Mouse (Mus musculus) cortical plate, adult 2 months (tissue): Measurements from ENCODE around the gene Olfm1.
A peak's percentile ranks its signal among the peaks of the same experiment; 100 is the strongest.

Experiments
- CTCF ChIP-seq: fragments of 200-500 bp; IDR thresholded peaks from 2 replicates; pipeline ENCODE4 v1.5.1; 2011; ENCODE audit warnings: mild to moderate bottlenecking, control low read depth, low read length; ENCODE audit not compliant: insufficient read depth; ENCODE audit errors: extremely low read depth
- POLR2A ChIP-seq: fragments of 200-500 bp; IDR thresholded peaks from 2 replicates; pipeline ENCODE4 v1.6.1; 2011; ENCODE audit warnings: mild to moderate bottlenecking, low read length, control low read depth; ENCODE audit not compliant: insufficient read depth; ENCODE audit errors: extremely low read depth

DNA sequence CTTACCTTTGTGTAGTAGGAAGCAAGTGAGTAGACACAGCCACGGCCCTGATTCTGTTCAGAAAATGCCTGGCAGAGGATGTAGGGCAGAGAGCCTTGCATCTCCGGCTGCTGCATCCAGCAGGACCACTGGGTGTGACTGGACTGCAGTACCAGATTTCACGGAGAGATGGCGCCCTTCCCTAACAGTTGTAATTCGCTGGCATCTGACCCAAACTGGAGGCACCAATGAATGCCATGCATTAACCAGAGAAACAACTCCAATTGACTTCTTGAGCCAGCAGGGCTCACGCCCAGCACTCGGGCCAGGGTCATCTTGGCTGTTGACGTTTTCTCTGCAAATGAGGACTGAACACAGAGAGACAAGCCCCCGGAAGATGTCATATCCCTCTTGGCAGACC is 11.4 kb downstream of the Olfm1 start:
- TF ChIP-seq CTCF (peak; percentile 99), POLR2A (no peak)
